Mouse (Mus musculus) C2C12 (cell line): Measurements from ENCODE around the gene Cd19.
"Not testable (repeated sequence)": the region's sequence is repeated elsewhere in the genome, so short reads cannot be mapped to it uniquely, and the experiment has no call there.

ENCODE experiments used
- CTCF ChIP-seq: IDR thresholded peaks from one replicate; pipeline ENCODE4 v1.5.1; 2011; ENCODE audit not compliant: control insufficient read depth, insufficient read depth, insufficient read length
- FOSL1 ChIP-seq: IDR thresholded peaks from one replicate; pipeline ENCODE4 v1.8.0; 2011; ENCODE audit warnings: mild to moderate bottlenecking, low read length; ENCODE audit not compliant: poor library complexity, insufficient read depth, severe bottlenecking
- MYOG ChIP-seq: IDR thresholded peaks from one replicate; pipeline ENCODE4 v1.6.1; 2011; ENCODE audit not compliant: control insufficient read depth, insufficient read length; ENCODE audit errors: extremely low read depth
- USF1 ChIP-seq: IDR thresholded peaks from one replicate; pipeline ENCODE4 v1.6.1; 2011; ENCODE audit warnings: low read depth, mild to moderate bottlenecking, control low read depth, moderate library complexity

GRCm38 (mm10) chr7:126392086-126392884 is 22.4 kb downstream of the Cd19 start:
- not testable (repeated sequence) for TF ChIP-seq CTCF, MYOG, USF1, FOSL1
